Mouse (Mus musculus) liver, postnatal 0 days (tissue): ENCODE results near the gene Inip. TPM values are rescaled to one million over a fixed set of nuclear protein-coding genes. Genes with fewer than 3 reads are reported as not detected.
A peak's percentile ranks its signal among the peaks of the same experiment; 100 is the strongest.
"Not testable (repeated sequence)": the region's sequence is repeated elsewhere in the genome, so short reads cannot be mapped to it uniquely, and the experiment has no call there.

Experiments used
- ATAC-seq: fragments of 200-750 bp; cut with Nextera tagmentation; 2 replicates; pipeline ENCODE4 v1.8.0; 2017; ENCODE audit warnings: mild to moderate bottlenecking, moderate library complexity
- DNase-seq: peaks from one replicate; pipeline ENCODE4 v3.0.0-alpha.2; 2016
- H3K27ac ChIP-seq: fragments of 300-500 bp; sonication (generic); 2 replicates; pipeline ENCODE4 v1.5.1; 2014; ENCODE audit warnings: antibody characterized with exemption, moderate library complexity, mild to moderate bottlenecking, low read depth
- H3K27me3 ChIP-seq: fragments of 300-500 bp; sonication (generic); 2 replicates; pipeline ENCODE4 v1.6.1; 2014; ENCODE audit warnings: low read length, control low read depth, mixed read lengths; ENCODE audit not compliant: insufficient read depth
- H3K36me3 ChIP-seq: fragments of 300-500 bp; sonication (generic); replicated peaks from 2 replicates; pipeline ENCODE4 v1.6.1; 2014; ENCODE audit warnings: mild to moderate bottlenecking, control low read depth, low read length, moderate library complexity, mixed read lengths; ENCODE audit not compliant: insufficient read depth
- H3K4me1 ChIP-seq: fragments of 300-500 bp; sonication (generic); 2 replicates; pipeline ENCODE4 v1.6.1; 2014; ENCODE audit warnings: antibody characterized with exemption, mild to moderate bottlenecking, control low read depth; ENCODE audit not compliant: insufficient read depth
- H3K4me2 ChIP-seq: fragments of 300-500 bp; sonication (generic); 2 replicates; pipeline ENCODE4 v1.6.1; 2014; ENCODE audit warnings: low read depth, mild to moderate bottlenecking, low read length, moderate library complexity, mixed read lengths
- H3K4me3 ChIP-seq: fragments of 300-500 bp; sonication (generic); 2 replicates; pipeline ENCODE4 v1.5.1; 2014; ENCODE audit warnings: low read depth, low read length
- H3K9ac ChIP-seq: fragments of 300-500 bp; sonication (generic); replicated peaks from 2 replicates; pipeline ENCODE4 v1.6.1; 2014; ENCODE audit warnings: mild to moderate bottlenecking, moderate library complexity
- H3K9me3 ChIP-seq: fragments of 300-500 bp; sonication (generic); 2 replicates; pipeline ENCODE4 v1.6.1; 2016; ENCODE audit warnings: mild to moderate bottlenecking, control low read depth, low read length, mixed read lengths
- CTCF ChIP-seq: sonication (generic); IDR thresholded peaks from 2 replicates; pipeline ENCODE4 v1.5.1; 2016; ENCODE audit warnings: antibody characterized with exemption, low read depth
- EP300 ChIP-seq: IDR thresholded peaks from 2 replicates; pipeline ENCODE4 v1.6.1; 2016; ENCODE audit warnings: antibody characterized with exemption, low read depth, mild to moderate bottlenecking
- WGBS: fragments of 180-500 bp; shearing (Covaris S2); extraction: QIAGEN DNeasy Blood & Tissue Kit; methylation state at CpG from one replicate; pipeline ENCODE4 v1.1.7; 2014; ENCODE audit not compliant: insufficient replicate concordance; 5-methylcytosine and 5-hydroxymethylcytosine counted together
- polyA plus RNA-seq: library from polyadenylated mRNA; unstranded; fragments of >200 nt; fragmentation: Nextera tagmentation; extraction: Ambion mirVana; gene quantifications from 2 replicates; pipeline ENCODE4 v1.2.1, GENCODE M21; 2015

Gene Inip
- polyA plus RNA-seq, 1 experiment from 2014 or later = 12.6 TPM

DNA sequence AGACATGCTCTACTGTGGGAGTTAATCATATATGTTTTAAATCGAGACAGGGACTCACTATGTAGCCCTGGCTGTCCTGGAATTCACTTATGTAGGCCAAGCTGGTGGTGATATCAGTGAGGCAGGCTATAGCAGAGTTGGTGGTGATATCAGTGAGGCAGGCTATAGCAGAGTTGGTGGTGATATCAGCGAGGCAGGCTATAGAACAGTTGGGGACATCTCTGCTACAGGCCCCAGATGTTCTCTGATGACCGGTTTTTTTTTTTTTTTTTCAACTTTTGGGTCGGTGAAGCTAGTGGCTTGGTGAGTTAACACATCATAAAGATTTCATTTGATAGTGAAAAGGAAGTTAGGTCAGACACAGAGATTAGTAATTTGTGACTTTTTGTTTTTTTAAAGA, 1.4 kb upstream of the Inip start:
- ATAC-seq = peak; percentile 52
- Histone ChIP-seq H3K9ac (no peak overlapping the region), H3K27me3 (no peaks in the 10 kb centered on the region), H3K9me3 (no peaks in the 10 kb centered on the region), H3K4me1 (peaks cover 28% of the 10 kb centered on the region), H3K4me2 (no peak overlapping the region), H3K4me3 (no peak overlapping the region), H3K27ac (peak overlapping the region; percentile 50; the same call in 1 of the 2 replicates), H3K36me3 (no peaks in the 10 kb centered on the region)
- DNase-seq = no peak
- TF ChIP-seq EP300 (peak; percentile 87), CTCF (no peak)
- 34% methylated on average over 4 of the region's 4 CpGs for WGBS

DNA sequence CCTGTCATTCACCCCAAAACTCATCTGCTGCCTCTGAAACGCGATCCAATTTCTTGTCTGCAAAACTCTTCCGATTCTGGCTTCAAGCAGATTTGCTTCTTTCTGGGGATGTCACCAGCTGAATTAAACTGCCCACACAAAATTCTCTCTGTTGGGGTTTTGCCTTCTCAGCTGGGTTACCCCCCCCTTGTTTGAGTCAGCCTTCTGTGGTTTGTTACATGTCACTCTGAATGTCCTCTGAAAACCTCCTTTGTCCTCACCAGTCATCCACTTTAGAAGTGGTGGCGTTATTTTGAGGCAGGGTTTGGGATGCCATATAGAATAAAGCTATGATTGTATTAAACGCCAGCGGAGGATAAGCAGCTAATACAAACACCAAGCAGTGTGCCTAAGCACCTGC, 718 bp upstream of the Inip start:
- Histone ChIP-seq H3K9ac (no peak overlapping the region), H3K9me3 (no peaks in the 10 kb centered on the region), H3K27me3 (no peaks in the 10 kb centered on the region), H3K4me3 (no peak overlapping the region), H3K4me1 (peaks cover 25% of the 10 kb centered on the region), H3K27ac (no peak overlapping the region), H3K36me3 (no peaks in the 10 kb centered on the region), H3K4me2 (no peak overlapping the region)
- 81% methylated on average over 6 of the region's 6 CpGs for WGBS
- DNase-seq (no peak), ATAC-seq (no peak)
- TF ChIP-seq CTCF = no peak
- TF ChIP-seq EP300 = no peak

DNA sequence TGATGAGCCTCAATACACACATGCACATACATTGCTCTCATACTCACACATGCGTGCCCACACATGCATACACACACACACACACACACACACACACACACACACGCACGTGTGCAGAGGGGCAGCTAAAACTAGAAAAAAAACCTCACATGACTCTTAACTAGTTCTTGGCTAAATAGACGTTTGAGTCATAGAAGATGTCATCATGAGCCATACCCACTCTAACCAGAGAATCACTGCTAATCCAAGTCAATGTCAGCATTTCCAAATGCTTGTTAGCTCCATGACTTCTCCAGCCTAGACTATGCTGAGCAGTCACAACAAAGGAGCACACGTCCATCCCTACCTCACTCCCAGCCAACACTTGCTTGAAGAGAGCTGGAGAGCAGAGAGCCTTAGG, 1.2 kb downstream of the Inip start:
- Histone ChIP-seq H3K4me1 (peaks cover 16% of the 10 kb centered on the region), H3K4me2 (no peak overlapping the region), H3K4me3 (no peak overlapping the region), H3K27ac (no peak overlapping the region), H3K36me3 (no peaks in the 10 kb centered on the region), H3K27me3 (no peaks in the 10 kb centered on the region), H3K9ac (no peak overlapping the region), H3K9me3 (no peaks in the 10 kb centered on the region)
- no peak for TF ChIP-seq EP300
- no peak for TF ChIP-seq CTCF
- DNase-seq (no peak), ATAC-seq (no peak)
- WGBS = 75% methylated on average over 5 of the region's 5 CpGs

DNA sequence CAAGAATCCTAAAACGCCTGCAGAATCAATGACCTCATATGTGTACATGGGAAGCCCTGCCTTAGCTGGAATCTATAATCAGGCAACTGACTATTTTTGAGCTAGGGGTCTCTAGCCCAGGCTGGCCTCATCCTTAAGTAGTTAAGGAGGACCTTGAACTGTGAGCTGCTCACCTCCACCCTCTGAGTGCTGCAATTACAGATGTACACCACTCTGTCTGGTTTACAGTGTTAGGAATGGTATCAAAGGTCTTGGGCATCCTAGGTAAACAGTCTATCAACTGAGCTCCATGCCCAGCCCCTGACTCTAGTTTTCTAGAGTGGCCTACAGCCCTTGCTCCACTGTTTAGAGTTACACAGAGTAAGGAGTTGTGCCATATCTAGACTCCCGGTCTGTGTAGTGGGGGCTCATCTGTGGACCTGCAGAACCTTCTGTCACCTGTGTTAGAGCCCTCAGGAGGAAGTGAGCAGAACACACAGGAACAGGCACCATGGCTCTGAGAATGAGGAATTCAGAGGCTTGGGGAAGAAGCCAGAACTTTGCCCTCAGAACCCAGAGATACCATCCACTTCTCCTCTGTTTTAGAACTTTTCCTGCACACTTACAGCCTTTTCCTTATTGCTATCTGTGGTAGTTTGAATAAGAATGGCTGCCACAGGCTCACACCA, 5.5 kb downstream of the Inip start:
- TF ChIP-seq EP300 (no peak), CTCF (no peak)
- no peak for ATAC-seq
- WGBS = 62% methylated on average over 2 of the region's 2 CpGs

DNA sequence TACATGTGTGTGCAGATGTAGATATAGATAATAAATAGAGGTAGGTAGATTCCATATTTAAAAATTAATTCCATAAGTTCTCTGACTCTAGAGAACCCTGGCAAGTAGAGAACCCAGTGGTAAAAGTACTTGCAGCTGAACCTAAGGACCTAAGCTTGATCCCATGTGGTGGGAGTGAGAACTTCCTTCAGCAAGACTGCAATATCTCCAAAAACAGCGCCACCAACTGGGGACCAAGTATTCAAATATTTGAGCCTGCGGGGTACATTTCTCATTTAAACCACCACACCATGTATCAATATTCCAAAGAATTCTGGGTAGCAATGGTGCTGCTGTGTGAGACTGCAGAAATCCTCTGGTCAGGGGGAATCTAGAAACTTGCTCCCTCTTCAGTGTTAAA, 7.3 kb downstream of the Inip start:
- ATAC-seq (no peak), DNase-seq (no peak)
- Histone ChIP-seq H3K27me3 (no peaks in the 10 kb centered on the region), H3K4me1 (no peaks in the 10 kb centered on the region), H3K4me2 (no peak overlapping the region), H3K4me3 (no peak overlapping the region), H3K9ac (no peak overlapping the region), H3K36me3 (no peaks in the 10 kb centered on the region), H3K27ac (no peak overlapping the region), H3K9me3 (no peaks in the 10 kb centered on the region)
- 0 out of 2 replicates have a peak, but pooled peaks have one; percentile 10 for TF ChIP-seq CTCF
- no peak for TF ChIP-seq EP300
- 79% methylated on average over 2 of the region's 2 CpGs for WGBS

More for the DNA sequence above, 5.5 kb downstream of the Inip start:
- H3K4me2 ChIP-seq = no peak overlapping the region
- no peak for DNase-seq
- no peaks in the 10 kb centered on the region for H3K4me1 ChIP-seq
- H3K4me3 ChIP-seq = no peak overlapping the region
- H3K27ac ChIP-seq = no peak overlapping the region
- H3K36me3 ChIP-seq = no peaks in the 10 kb centered on the region
- no peaks in the 10 kb centered on the region for H3K27me3 ChIP-seq
- no peak overlapping the region for H3K9ac ChIP-seq
- H3K9me3 ChIP-seq = no peaks in the 10 kb centered on the region

DNA sequence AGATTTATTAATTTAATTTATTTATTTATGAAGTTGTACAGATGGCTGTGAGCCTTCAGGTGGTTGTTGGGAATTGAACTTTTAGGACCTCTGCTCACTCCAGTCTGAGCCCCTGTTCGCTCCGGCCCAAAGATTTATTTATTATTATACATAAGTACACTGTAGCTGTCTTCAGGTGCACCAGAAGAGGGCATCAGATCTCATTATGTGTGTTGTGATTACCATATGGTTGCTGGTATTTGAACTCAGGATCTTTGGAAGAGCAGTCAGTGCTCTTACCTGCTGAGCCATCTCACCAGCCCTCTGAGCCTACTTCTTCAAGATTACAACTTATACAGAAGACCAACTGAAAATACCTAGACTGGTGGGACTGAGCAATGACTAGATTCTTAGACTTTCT, 7.8 kb downstream of the Inip start:
- 85% methylated on average over 2 of the region's 2 CpGs for WGBS
- not testable (repeated sequence) for H3K9me3 ChIP-seq, H3K4me3 ChIP-seq, DNase-seq, ATAC-seq, H3K27me3 ChIP-seq, H3K4me2 ChIP-seq, H3K9ac ChIP-seq, H3K36me3 ChIP-seq, H3K27ac ChIP-seq, H3K4me1 ChIP-seq
- TF ChIP-seq CTCF = peak; percentile 39; the same call in 1 of the 2 replicates

DNA sequence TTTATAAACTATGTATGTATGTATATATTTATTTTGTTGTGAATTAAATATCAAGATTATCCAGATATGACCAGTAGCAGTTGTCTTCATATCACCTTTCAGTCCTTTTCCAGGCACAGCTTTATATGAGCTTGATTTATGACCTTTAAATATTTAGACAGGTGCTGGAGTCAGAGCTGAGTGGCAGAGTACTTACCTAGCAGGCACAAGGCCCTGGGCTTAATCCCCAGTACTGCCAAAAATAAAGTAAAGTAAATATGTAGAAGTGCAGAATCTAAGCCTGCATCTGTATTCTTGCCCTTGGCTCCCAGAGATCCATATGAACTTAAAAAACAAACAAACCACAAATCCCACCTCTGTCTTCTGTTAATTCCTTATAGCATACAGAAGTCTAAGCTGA, 12.4 kb downstream of the Inip start:
- TF ChIP-seq CTCF (no peak), EP300 (no peak)
- no peak overlapping the region for H3K27ac ChIP-seq
- H3K36me3 ChIP-seq = no peaks in the 10 kb centered on the region
- no peaks in the 10 kb centered on the region for H3K9me3 ChIP-seq
- H3K4me1 ChIP-seq = no peaks in the 10 kb centered on the region
- H3K4me2 ChIP-seq = no peak overlapping the region
- no peak overlapping the region for H3K9ac ChIP-seq
- ATAC-seq (no peak), DNase-seq (no peak)
- H3K27me3 ChIP-seq = no peaks in the 10 kb centered on the region
- no peak overlapping the region for H3K4me3 ChIP-seq
